Mouse (Mus musculus) cerebellum, adult 9-10 months (tissue): Measurements from ENCODE around the gene Hspb3.

Source experiments
- DNase-seq: peaks from one replicate; pipeline ENCODE4 v3.0.0; 2022

Hspb3 gene

DNA sequence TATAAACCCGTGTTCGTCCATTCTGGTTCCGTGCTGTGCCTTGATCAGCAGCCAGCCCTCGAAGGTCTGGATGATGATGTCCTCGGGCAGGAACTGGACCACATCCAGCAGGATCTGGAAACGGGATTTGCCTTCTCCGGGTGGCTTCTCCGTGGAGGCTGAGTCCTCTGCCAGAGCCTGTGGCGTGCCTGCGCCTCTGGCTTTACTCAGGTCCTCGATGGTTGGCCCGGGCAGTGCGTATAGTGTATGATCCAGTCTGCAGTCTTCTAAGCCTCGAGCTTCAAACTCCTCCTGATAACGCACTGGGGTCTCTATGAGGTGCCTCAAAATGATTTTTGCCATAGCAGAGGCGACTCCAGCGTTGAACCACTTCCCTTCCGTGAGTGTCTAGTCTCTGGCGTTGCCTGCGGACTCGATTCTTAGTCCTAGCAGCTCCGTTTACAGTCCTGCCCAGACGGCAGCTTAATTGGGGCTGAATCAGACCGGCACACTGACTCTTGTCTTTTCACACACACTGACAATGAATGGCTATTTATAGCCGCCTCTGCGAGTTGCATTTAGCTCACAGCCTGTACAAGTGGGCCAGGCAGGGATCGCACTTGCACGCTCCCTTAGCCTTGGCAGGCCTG is at the start of gene Hspb3:
Gene Hspb3, minus strand, starts transcription at position 526 of the 629 bp plus-strand sequence.
- peak; percentile 72 for DNase-seq

DNA sequence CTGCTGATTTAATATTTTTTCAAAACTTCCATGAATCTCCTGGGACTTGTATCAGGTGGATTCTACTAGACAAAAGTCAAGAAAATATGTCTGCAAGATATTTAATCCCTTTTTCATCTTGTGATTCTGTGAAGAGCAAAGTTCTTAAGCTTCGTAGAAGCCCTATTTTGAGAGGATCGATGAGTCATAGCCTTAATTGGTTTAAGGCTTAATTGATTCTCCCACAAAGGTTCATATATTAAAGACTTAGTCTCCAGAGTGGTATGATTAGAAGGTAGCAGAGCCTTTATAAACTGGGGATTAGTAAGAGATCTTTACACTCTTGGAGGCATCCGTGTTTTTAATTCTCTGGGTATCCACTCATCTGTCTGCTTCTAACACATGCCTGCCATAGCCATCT is 49.7 kb upstream of the Hspb3 start:
- no peak for DNase-seq

DNA sequence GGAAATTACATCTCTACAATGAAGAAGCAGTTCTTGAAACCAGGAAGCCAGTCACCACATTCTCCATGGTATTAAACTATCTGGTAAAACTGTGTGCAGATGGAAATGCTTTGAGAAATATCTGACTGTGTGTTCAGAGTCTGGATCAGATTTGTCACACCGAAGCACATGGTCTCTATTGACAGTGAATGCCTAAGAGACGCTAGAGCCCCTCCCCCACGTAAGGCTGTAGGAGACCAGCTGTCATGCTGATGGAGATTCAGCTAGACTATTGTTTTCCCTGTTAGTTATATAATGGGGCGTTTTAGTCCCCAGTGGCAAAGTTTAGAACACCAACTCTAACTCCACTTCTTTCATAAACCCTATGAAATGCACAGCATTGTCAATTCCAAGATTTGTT is 42.7 kb upstream of the Hspb3 start:
- DNase-seq: no peak

DNA sequence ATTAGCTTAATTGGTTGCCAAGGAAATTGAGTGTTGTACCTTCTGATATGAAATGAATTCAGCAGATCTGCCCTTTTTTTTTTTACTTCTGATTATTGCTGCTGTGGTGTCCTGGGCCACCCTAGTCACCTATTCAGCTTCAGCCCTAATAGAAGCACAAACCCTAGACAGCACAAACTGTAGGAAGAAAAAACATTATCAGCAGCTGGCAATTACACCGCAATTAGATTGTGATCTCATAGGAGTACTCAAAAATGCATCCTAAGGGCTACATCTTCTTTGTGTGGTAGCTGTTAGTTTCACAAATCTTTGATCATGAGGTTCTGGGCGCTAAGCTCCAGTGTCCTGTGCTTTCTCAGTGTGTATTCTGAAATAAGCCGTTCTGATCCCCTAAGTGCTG is 37.7 kb upstream of the Hspb3 start:
- no peak for DNase-seq

DNA sequence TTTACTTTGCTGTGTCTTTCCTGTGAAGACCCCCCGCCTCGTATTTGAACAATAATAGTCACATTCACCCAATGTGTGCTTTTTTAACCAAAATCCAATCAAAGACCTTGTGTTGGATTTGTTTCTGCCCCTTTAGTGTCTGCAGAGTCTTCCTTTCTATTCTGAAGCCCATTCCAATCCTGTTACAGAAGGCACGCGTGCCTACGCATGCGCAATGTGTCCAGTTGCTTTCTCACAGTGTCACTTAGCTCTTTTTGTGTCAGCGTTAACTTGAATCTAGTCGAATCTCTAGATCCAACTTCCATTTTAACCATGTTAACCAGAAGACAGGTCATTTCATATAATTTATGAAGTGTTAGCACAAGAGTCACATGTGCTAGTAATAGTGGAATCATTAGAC is 36.5 kb upstream of the Hspb3 start:
- no peak for DNase-seq

DNA sequence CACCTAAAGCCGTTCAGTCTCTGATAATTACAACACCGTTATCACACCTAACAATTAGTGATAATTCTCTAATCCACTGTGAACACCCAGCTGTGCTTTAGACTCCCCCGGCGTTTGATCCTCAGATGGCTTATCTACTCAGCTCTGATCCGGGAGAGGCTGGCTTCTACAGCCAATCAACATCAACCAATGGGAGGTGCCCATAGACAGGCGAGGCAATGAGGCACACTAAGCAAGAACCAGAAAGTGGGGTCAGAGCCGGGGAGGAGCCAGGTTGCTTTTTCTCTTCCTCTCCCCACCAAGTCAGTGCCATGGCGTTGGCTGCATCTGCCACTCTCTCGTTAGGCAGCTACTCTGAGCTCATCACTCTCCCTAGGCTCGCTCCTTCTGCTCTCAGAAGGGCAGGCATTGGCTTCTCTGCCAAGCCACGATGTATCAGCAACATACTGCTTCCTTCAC is 36.0 kb upstream of the Hspb3 start:
- no peak for DNase-seq

DNA sequence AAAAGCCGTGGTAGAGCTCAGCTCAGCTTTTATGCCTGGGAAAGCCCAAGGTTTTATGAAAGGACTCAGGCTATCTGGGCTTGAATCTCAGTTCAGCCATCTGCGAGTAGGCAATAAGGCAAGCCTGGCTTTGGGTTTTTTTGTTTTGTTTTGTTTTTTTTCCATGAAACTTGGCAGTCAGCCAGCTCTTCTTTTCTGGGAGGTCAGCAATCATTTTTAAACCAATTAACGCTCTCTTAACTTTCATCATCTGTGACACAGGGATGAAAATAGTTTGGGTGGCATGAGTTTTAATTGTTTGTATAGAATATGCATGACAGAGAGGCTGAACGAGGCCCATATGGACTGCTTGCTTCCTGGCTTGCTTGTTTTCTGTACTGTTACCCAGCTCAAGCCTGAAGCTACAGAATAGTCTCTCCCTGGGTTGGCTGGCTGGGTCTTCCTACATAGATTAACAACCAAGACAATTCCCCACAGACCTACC is 33.4 kb upstream of the Hspb3 start:
- no peak for DNase-seq

DNA sequence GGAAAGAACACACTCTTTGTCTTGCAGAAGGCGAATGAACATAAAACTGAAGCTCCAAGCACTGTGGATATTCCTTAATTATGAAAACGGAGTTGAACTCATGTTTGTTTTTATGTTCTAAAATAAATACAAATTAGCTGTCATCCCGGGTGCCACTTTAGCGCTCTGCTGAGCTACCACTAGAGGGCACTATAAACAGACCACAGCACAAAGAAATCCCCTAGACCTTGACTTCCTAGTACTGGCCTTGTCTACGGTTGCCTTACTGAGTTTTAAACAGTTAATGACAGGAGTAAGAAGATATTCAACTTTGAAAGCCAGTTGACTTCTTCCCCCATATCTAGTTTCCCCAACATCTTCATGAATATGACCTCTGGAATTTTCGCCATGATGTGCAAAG is 29.9 kb upstream of the Hspb3 start:
- DNase-seq: peak; percentile 54

DNA sequence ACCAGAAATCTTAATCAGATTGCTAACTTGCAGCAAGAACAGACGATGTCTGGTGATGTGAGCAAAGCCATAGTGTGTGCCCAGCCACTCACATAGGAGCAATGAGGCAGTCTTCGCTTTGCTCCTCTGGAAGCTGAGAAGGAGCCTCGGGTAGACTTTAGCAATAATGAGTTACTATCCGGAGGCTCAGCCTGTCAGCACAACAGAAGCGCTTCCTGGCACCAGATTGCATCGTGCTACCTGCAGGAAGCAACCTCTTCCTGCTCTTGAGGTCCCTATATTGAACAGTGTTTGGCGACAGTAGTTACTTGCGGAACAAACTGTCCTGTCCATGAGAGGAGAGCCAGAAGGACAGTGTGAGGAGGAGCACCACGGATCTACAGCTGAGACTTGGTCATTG is 28.2 kb upstream of the Hspb3 start:
- DNase-seq: no peak

DNA sequence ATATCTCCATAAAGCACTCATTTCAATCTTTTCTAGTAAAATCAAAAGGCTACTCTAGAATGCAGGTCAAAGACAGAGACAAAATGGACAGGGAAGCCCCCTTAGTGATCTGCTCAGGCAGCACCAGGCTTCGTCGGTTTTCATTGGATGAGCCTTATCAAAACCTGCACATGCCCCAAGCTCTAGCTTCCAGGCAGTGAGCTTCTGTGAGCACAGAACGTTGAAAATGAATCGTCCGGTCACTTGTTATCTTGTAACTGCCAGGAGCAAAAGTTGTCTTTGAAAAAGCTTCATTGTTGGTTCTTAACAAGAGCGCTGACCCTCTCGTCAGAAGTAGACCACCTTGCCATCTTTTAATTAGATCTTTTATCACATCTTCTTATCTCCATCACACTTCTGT is 26.4 kb upstream of the Hspb3 start:
- DNase-seq: no peak

DNA sequence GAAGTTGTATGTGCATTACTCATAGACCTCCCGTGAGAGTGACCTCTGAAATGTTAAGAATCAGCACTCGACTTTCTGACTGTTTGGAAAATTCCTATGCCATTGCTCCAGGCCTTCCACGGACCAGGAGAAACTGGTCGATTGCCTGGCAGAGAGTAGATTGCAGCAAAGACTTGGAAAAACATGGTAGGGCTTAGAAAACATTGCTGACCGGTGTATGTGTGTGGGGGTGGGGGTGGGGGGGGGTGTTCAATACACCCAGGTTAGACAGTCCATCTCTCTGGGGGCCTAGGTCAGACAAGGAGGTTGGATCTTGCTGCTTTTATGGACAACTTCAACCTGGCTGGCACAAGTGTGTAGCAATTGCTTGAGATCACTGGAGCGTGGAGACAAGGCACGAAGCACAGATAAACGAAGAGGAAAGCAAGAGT is 23.2 kb upstream of the Hspb3 start:
- no peak for DNase-seq

DNA sequence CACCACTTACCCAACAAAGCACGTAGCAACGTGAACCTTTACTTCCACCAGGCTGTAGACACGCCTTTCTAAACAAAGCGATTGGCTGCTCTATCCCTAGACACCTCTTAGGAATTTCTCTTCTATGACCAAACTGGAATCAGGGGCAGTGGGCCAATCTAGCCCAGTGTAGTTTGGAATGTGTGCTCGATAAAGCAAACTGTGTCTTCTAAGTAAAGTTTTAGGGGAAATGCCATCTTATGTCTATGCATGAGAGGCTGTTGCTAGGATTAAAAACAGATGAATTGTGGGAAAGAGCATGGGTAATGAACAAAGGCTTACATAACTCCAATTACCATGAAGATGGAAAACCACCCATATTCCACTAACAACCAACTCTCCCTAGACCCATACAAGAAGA is 19.3 kb upstream of the Hspb3 start:
- DNase-seq: no peak

DNA sequence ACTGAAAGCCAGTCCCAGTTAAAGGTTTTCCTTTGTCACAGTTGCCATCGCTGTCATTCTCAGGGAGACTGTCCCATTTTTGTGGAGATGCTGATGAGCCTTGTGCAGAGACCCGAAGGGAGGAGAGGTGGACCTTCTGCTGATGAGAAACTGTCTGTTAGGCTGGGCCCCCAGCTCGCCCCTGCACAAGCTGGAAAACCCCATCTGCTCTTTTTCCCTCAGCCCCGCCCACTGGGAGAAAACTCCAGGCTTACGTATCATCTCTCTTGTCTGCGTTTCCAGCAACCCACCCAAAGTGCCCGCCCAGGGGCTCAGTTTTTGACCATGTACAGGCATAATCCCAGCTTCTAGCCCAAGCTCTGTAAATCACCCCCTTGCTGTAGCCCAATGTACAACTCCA is 17.2 kb upstream of the Hspb3 start:
- no peak for DNase-seq

DNA sequence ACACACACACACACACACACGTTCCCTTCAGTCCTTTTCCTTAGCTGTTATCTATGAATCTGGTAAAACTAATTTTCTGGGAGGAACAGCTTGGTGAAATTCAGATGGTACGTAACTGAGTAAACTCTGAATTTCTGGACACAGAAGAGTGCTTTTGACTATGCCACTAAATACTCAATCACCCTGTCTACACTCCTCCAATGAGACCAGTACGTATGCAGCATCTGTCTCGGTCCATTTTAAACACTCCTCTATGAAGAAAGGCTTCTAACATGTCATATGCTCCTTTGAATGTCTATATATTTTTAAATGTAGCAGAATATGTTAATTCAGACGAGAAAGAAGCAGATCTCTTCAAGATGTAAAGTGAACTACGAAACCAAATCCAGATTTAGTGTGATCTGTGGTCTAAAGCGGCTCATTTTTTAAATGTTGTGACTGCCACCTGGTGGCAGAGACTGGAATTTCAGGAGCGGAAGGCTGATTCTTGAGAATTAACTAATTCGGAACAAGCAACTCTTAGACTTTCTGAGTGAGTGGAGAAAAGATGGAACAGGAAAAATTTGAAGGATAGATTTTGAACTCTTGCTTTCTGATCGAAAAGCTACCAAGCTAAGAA is 6.1 kb upstream of the Hspb3 start:
- DNase-seq: peak; percentile 61

DNA sequence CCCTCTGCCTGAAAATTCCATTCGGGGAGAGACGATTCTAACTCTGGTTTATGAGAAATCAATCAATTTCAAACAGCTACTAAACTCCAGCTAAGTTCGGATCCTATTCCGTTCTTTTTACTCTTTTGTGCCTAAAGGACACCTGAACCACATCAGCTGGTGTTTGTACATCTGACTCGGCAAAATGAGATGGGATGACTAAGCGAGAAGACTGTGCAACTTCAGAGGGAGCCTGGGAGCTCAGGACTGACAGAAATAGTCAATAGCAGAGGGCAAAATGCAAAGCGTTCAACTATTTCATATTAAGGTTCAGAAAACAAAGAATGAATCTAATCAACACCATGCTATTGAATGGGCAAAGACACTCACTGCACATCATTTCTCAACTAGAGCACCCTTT is 407 bp upstream of the Hspb3 start:
- DNase-seq: no peak

DNA sequence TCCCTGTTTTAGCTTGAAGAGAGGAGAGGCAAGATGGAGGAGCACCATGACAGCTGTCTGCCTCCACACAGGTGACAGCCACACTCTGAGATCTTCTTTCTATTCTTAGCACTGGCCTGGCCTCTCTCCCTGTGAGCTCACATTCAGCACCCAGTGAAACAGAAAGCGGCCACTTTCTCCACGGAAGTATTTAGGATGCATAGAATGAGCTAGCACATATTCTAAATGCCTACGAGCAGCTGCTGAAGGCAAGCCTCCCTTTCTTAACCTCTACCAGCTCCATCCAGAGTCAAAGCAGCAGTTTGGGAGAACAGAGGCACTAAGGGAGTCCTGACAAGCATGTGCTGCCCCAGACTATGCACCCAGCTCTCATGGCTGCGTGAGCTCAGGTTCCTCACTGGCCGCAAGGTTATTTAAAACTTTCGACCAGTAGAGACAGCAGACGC is 1.6 kb downstream of the Hspb3 start:
- DNase-seq: no peak

DNA sequence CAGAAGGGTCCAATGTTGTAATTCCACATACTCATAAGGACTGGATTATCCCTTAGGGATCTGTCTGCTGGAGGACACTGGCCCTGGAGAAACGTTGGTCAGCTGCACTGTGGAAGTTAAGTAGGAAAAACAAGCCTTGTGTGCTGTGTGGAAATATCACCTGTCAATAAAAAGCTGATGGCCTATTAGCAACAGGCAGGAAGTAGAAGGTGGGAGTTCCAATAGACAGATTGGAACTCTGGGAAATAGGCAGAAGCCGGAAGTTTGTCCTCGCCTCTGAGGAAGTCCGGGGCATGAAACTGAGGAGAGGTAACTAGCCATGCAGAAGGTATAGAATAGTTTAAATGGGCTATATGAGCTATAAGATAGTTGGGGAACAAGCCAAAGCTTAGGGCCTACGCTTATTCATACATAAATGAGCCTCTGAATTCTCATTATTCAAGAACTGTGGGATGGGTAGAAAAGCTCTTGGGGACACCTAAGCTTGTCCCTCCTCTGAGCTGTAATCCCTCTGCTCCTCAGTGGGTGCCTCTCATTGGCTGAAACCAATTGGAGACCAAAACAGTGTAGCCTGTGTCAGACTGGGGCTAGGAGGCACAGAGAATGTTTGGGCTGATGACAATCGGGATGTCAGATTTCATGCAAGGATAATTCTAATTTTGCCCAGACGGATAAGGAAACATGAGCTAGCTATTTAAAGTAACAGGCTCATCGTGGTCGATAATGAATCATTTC is 2.7 kb downstream of the Hspb3 start:
- no peak for DNase-seq

DNA sequence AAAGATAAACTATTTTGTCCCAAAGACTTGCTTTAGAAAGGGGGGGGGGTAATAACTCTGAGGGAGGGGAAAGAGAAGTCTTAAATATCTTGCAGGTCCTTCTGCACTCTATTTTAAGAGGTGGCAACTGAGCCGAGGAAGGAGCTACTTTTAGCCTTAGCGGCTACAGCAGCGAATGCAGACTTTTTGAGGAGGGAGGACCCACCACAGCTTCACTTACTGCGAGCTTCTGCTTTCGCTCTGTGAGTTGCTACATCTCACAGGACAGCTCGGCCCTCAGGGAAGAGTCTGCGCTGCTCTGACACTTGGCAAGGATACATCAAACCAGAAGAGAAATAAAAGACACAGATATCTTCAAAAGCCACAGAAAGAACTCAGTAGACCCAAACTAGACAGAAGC is 6.3 kb downstream of the Hspb3 start:
- no peak for DNase-seq

DNA sequence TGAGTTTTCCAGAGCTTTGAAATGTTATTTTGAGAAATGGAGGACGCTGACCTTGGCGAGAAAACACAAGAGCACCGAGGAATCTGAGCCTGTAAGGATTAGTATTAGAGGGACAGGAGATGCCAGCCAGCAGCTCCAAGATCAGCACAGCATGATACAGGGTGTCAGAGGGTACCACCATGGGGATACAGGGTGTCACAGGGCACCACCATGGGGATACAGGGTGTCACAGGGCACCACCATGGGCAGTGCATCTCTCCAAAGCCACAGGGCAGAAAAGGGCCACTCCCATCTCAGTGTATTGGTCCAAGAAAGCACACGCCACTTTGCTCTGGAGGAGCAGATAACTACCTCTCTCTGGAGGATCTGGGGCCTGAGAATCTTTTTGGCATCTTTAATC is 6.8 kb downstream of the Hspb3 start:
- no peak for DNase-seq

DNA sequence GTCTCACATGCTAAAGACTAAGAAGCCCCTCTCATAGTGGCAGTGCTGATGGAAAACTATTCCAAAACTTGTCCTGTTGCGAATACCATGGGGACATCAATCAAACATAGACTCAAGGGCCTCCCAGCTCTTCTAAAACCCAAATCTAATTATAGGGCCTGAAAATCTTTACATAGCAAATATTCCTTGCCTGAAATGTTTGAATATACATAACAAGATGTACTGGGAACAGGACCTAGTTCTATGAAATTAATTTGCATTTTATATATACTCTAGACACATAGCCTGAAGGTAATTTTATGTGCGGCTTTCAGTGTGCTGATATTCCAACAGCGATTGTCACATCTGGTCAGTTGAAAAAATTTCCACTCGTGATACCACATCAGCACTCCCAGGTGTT is 8.0 kb downstream of the Hspb3 start:
- no peak for DNase-seq

DNA sequence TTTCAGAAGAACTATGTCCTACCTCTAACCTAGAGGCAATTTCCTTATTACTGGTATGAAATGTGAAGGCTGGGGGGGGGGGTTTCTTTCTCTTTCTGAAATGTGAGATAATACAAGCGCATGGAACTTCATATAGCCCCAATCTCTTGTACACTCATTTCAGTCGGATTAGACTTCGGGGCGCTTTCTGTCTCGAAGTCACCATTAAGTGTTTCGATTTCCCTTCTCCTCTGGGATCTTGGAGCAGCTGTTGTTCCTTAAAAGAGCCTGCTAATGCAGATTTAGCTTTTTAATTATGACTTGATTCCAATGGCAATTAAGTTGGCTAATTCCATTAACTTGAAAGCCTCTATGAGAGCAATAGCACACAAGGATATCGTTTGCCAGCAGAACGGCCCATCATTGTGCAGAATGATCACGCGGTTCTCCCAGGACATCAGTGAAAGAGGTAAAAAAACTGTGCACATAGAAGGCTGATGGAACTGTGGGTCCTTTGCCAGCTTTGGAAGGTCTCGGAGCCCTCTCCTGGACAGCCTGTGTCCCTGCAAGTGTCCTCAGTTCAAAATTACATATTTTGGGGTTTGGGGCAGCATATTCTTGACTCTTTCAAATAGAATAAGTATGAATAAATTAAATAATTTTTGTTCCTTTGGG is 22.4 kb downstream of the Hspb3 start:
- no peak for DNase-seq

DNA sequence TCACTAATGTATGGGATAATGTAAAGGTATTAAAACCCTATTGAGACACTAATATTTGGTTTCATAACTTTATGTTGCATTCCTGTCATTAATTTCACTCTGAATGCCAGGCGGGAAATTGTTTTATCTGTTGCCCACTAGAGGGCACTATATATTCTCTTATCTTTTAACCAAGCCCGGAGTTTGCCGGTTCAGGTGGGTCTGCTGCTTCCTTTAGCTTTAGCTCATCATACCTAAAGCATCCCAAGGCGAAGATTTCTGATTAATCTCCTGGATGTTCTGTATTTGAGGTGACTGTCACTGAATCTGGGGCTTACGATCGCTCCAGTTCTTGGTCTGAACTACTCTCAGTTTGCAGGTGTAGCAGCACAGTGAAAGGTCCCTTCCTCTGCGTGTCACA is 24.6 kb downstream of the Hspb3 start:
- peak; percentile 42 for DNase-seq

DNA sequence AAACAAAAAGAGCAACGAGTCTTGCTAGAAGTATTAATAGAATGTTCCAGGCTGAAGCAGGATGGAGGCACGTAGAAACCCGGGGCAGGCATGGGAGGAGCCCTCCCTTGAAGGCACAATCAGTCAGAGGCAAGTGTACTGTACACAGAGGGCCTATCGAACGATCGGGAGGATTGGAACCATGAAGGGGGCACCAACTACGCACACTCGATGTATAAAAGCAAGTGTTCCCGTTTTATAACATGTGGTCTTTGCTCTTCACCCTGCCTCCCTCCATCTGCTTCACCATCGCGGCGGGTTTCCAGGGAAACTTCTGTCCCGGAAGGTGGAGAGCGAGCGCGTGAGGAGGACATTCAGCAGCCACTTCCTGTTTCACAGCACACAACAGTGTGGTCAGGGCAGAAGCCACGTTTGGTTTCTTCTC is 27.7 kb downstream of the Hspb3 start:
- no peak for DNase-seq
